Mouse (Mus musculus): ENCODE measurements at regions not wholly inside any gene's neighbourhood (a gene's known extent, or its start where the extent isn't known, plus 50 kb on each side); places are given as distances from the start of the nearest gene placed in this dataset.

DNA sequence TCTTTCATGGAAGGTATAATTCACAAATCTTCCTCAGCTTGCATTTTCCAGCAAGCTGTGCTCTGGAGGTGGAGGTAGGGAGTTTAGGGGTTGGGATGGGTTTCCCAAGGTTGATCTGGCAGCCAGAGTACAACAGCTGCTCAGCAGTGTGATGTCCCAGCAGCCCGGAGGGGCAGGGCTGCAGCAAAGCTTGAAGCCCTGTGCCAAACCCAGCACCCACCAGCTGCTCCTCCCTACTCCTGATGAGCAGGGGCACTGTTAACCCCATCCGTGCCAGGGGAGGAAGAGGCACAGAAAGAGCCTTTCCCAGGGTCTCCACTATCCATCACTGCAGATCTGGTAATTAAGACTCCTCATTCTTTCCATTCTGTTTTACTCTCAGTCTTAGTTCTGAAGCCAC lies 615.2 kb downstream of the Gm826 start:
- Histone ChIP-seq H3K9me3 (replicated peaks; ENCODE audit: low read length) (no peaks in the 10 kb centered on the region), H3K9ac (ENCODE audit: insufficient read depth, low read depth) (no peak overlapping the region), H3K27ac (ENCODE audit: insufficient read depth, low read depth) (no peak overlapping the region), H3K4me1 (ENCODE audit: control insufficient read depth in 1 of 2, insufficient read depth in 2 of 2) (no peaks in the 10 kb centered on the region), H3K79me2 (replicated peaks; ENCODE audit: control insufficient read depth, extremely low read depth, insufficient read depth, poor library complexity, severe bottlenecking) (no peaks in the 10 kb centered on the region), H3K4me2 (ENCODE audit: insufficient read depth, low read depth, poor library complexity, severe bottlenecking) (no peak overlapping the region), H3K27me3 (replicated peaks) (peaks cover 19% of the 10 kb centered on the region), H3K36me3 (replicated peaks in 1 of 2; ENCODE audit: control insufficient read depth in 1 of 2, insufficient read depth in 1 of 2, low read length in 1 of 2) (no peaks in the 10 kb centered on the region), H3K4me3 (replicated peaks in 1 of 3; ENCODE audit: low read depth in 2 of 3, low read length in 2 of 3, poor library complexity in 1 of 3) (no peak overlapping the region)
- in situ Hi-C loops (cut with MboI; ENCODE audit: low pct_ligation_motif_present, low pct_unique_long_range_greater_than_20kb, low sequenced_read_pairs) (no loop called here), dilution Hi-C loops (cut with MboI; ENCODE audit: extremely low pct_ligation_motif_present, extremely low pct_unique_long_range_greater_than_20kb, low sequenced_read_pairs) (no loop called here)
- TF ChIP-seq CHD2 (IDR thresholded peaks at IDR 0.05; ENCODE audit: low read length) (no peak), RAD21 (IDR thresholded peaks at IDR 0.05; ENCODE audit: low read depth, low read length) (no peak), ZMIZ1 (IDR thresholded peaks at IDR 0.05; ENCODE audit: low read depth, low read length) (no peak), USF2 (conservative IDR thresholded peaks at IDR 0.05; ENCODE audit: low read depth, low read length) (no peak), NRF1 (IDR thresholded peaks at IDR 0.05; ENCODE audit: low read depth, low read length) (no peak), ZC3H11A (IDR thresholded peaks at IDR 0.05; ENCODE audit: low read depth, low read length) (no peak), GABPA (IDR thresholded peaks at IDR 0.05; ENCODE audit: insufficient replicate concordance, low read depth, low read length) (no peak), JUND (conservative IDR thresholded peaks at IDR 0.05; ENCODE audit: low read depth, low read length) (no peak), MAX (IDR thresholded peaks at IDR 0.05; ENCODE audit: low read length) (no peak), KAT2A (IDR thresholded peaks at IDR 0.05; ENCODE audit: insufficient replicate concordance, low read length) (no peak), PAX5 (IDR thresholded peaks at IDR 0.05; ENCODE audit: low read length) (no peak)
- no peak for DNase-seq (ENCODE audit: extremely low read depth)

GRCm38 (mm10) chr2:159725158-159726076 lies 608.5 kb downstream of the Gm826 start:
- TF ChIP-seq JUND (conservative IDR thresholded peaks at IDR 0.05; ENCODE audit: low read depth, low read length) (no peak), MEF2A (IDR thresholded peaks at IDR 0.05; ENCODE audit: borderline replicate concordance, low read depth, low read length) (no peak), TBP (conservative IDR thresholded peaks at IDR 0.05; ENCODE audit: low read depth, low read length) (no peak), ZNF384 (IDR thresholded peaks at IDR 0.05; ENCODE audit: low read depth, low read length) (no peak), USF1 (IDR thresholded peaks at IDR 0.05; ENCODE audit: low read depth, low read length) (no peak), ELF1 (IDR thresholded peaks at IDR 0.05; ENCODE audit: low read depth, low read length) (no peak), NRF1 (IDR thresholded peaks at IDR 0.05; ENCODE audit: low read depth, low read length) (no peak)
- no peak overlapping the region for H3K4me2 ChIP-seq (ENCODE audit: insufficient read depth, low read depth, poor library complexity, severe bottlenecking)
- peaks cover 15% of the 10 kb centered on the region for H3K27me3 ChIP-seq (replicated peaks)
- H3K9me3 ChIP-seq (replicated peaks; ENCODE audit: low read length) = no peaks in the 10 kb centered on the region
- no peaks in the 10 kb centered on the region for H3K4me1 ChIP-seq (ENCODE audit: control insufficient read depth in 1 of 2, insufficient read depth in 2 of 2)
- H3K9ac ChIP-seq (ENCODE audit: insufficient read depth, low read depth) = no peak overlapping the region
- dilution Hi-C loops (cut with MboI; ENCODE audit: extremely low pct_ligation_motif_present, extremely low pct_unique_long_range_greater_than_20kb, low sequenced_read_pairs) (no loop called here), in situ Hi-C loops (cut with MboI; ENCODE audit: low pct_ligation_motif_present, low pct_unique_long_range_greater_than_20kb, low sequenced_read_pairs) (no loop called here)
- H3K27ac ChIP-seq (ENCODE audit: insufficient read depth, low read depth) = no peak overlapping the region
- H3K4me3 ChIP-seq (replicated peaks in 1 of 3; ENCODE audit: low read depth in 2 of 3, low read length in 2 of 3, poor library complexity in 1 of 3) = no peak overlapping the region
- H3K79me2 ChIP-seq (replicated peaks; ENCODE audit: control insufficient read depth, extremely low read depth, insufficient read depth, poor library complexity, severe bottlenecking) = no peaks in the 10 kb centered on the region
- H3K36me3 ChIP-seq (replicated peaks in 1 of 2; ENCODE audit: control insufficient read depth in 1 of 2, insufficient read depth in 1 of 2, low read length in 1 of 2) = no peaks in the 10 kb centered on the region
- DNase-seq (ENCODE audit: extremely low read depth) = no peak
